Mouse (Mus musculus): Measurements from ENCODE around the gene Mcfd2. TPM values are rescaled to one million over a fixed set of nuclear protein-coding genes. Genes with fewer than 3 reads are reported as not detected.

The Mcfd2 gene
- total RNA-seq, 4 experiments from 2014 or later, result 63.8 to 73.0 (median 64.6) TPM

DNA sequence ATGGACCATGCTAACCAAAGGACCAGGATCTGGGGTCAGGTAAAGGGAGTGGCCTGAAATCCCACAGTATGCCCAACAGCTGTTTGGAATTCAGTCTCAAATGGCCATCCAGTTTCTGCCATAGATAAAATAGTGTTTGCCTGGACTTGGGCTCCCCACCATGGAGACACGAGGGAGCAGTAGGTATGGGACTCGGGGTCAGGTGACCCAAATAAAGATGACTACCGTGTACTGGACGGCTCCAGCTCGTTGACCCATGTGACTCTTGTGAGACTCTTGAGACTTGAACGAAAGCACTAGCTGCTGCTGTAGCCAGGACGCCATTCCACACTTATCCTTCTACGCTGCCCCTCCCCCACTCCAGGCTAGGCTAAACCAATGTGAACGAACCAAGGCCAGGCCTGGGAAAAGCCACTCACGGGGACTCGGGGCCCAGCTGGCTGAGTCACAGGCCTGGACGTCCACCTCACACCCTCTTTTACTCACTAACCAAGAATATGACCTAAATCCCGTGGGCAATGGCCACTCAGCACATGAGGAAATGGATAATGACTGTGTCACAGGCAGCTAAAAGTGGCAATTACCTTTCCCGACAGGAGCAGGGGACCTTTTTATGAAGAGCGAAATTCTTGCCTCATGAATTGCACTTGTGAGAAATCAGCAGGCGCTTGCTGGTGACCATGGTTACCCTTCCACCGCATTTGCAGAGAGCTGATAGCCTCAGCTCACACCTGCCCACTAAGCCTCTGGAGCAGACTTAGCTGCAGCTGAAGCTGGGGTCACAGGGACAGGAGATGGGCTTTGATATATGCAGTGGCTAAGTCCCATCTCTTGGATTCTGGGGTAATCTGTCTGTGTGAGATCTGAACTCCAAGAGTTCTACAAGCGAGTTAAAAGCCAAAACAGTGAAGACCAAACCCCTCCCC lies 28.7 kb downstream of the Mcfd2 start:
- peak in 1 of 2 experiments; percentile 15 for DNase-seq (ENCODE audit: low spot score in 2 of 2)

DNA sequence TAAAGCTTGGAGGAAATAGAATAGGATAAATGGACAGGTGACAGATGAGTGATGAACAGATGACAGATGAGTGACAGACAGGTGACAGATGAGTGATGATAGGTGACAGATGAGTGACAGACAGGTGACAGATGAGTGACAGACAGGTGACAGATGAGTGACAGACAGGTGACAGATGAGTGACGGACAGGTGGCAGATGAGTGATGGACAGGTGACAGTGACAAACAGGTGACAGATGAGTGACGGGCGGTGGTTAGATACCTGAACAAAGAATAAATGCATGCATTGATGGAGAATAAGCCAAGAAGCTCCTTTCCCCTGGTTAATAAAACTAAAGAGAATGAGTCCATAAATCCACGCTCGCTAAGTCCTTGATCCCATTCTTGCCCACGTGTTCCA lies 30.7 kb downstream of the Mcfd2 start:
- no peak for DNase-seq (ENCODE audit: low spot score in 2 of 2)

DNA sequence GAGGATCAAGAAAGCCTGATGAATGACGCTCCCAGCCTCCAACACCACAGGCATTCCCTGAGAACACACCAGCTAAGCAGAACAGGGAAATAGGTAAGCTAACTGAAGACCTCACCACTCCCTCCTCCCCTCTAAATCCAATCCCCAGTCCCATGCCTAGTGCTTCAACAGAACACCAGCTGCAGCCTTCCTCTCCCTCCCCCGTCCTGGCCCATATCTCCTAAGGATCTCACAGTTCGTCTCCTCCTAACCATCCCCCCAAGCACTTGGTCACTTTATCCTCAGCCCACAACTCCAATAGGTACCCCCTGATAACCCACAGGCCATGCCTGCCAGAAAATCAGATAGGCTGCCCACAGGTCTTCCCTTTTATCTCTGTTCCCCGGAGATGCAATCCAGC lies 37.9 kb downstream of the Mcfd2 start:
- no peak for DNase-seq (ENCODE audit: low spot score in 2 of 2)

DNA sequence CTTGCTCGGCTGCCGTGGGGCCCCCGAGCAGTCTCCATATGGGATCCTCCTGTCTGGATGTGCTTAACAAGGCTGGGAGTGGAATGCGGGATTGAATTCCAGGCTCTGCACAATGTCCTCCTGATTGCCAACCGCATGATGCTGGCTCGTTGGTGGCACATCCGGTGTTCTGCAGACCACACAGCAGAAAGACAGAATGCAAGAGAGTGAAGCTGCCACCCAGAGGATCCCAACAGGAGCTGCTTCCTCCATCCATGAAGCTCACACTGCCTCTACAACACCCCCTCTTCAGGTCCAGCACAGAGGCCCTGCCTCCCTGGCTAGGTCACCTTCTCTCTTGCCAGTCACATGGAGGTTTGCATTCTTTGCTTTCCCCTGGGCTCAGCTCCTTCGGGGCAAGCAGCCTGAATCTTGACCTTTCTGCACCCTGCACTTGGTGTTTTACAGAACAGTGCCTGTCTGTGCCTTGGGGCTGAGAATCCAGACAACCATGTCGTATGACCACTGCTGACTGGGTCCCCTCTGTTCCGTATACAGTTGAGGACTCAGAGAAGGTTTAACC lies 39.6 kb downstream of the Mcfd2 start:
- DNase-seq (ENCODE audit: low spot score in 2 of 2), result peak; percentile 26 to 27

DNA sequence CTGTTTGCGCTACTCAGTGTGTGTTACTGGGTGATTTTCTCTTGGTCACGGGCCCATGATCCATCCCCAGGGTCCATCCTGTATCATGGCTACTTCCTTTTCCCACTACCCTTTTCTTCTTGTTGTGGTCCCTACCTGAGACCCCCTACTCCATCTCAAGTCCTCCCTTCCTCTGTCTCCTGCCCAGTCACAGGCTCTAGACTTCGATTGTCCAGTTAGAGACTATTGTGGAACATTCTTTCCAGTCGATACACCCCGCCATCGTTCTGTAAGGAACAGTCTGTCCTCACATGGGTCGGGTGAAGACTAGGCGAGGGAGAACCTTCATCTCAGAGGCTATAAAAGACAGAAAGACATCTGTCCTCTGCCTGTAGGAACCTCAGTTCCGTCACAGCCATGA lies 40.4 kb downstream of the Mcfd2 start:
- no peak for DNase-seq (ENCODE audit: low spot score in 2 of 2)

DNA sequence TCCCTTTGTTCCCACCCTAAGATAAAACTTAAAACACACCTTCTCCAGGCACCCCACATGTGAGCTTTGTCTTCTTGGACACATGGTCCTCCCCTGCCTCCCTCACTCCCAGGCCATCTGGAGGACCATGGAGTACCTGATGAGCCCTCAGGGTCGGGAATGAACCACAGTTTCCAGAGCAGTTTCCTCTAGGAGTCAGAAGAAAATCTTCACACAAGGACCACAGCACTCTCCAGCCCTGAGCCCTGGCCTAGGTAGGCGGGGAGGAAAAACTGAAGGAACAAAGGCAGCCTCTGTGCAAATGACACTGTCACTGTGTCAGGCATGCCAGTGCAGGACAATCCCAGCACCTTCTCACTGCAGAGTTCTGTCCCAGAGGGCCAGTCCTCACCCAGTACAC lies 41.3 kb downstream of the Mcfd2 start:
- DNase-seq (ENCODE audit: low spot score in 2 of 2), result no peak

DNA sequence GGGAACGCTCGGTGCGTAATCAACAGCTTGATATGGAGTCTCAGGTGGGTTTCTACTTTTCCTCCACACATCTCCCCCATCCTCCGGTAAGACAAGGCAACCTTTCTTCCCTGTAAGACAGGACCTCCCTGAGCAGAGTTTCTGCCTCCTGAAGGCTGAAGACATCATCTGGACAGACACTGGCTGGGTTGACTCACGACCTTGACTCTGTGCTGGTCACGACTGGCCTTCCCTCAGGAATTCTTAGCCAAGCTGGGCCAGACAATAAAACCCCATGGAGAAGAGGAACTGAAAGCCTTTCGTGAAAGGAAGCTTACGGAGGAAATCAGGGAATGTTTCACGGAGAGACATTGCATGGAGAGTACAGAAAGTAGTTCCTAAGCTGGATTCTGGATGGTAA lies 46.3 kb downstream of the Mcfd2 start:
- DNase-seq (ENCODE audit: low spot score in 2 of 2), result no peak

DNA sequence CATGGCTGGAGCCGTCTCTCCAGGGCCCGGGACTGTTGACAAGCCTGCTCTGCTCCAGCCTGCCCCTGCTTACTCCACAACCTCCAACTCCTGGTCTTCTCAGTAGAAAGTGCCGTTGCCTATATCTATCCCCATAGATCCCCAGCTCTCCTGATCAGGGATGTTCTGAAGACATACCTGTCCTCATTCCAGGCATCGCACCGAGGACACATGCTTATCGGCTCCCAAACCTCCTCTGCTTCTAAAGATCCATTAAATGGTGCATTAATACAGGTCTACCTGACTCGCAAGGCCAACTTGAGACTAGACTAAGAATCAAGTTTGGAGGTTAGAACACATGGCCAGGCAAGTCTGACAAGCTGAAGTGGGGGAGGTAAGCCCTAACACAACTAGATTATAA lies 51.2 kb downstream of the Mcfd2 start:
- DNase-seq (ENCODE audit: low spot score in 2 of 2), result no peak

DNA sequence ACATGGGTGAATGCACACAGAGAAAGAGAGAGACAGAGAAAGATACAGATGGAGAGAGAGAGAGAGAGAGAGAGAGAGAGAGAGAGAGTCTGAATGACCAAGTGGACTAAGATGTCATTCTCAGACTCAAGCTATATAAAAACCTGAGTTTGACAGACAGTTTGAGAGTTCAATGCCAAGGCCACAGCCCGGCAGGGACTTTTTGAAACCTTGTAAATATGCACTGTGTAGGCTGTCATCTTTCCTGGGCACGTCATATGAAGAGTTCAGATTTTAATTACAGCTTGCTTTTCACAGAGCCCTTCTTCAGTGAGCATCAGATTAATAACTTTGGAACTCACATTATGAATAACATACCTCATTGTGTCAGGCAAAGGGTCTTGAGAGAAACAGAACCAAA lies 55.2 kb downstream of the Mcfd2 start:
- no peak for DNase-seq (ENCODE audit: low spot score in 2 of 2)

DNA sequence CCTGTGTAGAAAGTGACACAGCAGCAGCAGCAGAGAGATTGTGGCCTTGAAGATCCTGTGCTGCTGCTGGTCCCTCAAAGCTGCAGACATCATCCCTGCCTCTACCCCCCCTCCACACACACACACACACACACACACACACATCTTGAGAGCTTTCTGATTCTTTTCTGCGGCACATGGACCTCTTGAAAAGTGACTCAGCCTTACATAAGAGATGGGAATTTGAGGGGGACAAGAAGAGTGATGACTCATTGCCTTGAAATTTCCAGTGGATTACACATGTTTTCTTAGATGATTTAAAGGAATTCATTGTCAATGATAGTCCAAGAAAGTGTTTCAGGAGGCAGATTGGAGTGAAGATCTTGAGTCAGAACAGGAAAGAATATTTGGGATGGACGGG lies 58.9 kb downstream of the Mcfd2 start:
- no peak for DNase-seq (ENCODE audit: low spot score in 2 of 2)

Other genes starting within 250 kb of the Mcfd2 start
- 10 to 100 TPM; 17.8 to 23.3 (median 19.6) TPM for gene Pigf, start 240.5 kb downstream of the Mcfd2 start, total RNA-seq (2022)
- gene Cript, start 240.4 kb downstream of the Mcfd2 start, total RNA-seq (2022), result 10 to 100 TPM; 49.9 to 71.9 (median 56.2) TPM
- 100 to 1,000 TPM in 2 of 4 experiments, 10 to 100 TPM in 2; 96.3 to 116 (median 104) TPM for gene Socs5, start 158.3 kb downstream of the Mcfd2 start, total RNA-seq (2022)
- gene Ttc7, start 17.0 kb upstream of the Mcfd2 start, total RNA-seq (2022), result 1 to 10 TPM; 7.8 to 10.0 (median 8.5) TPM
- not detected for gene Stpg4, start 161.8 kb upstream of the Mcfd2 start, total RNA-seq (2022)
- gene Calm2, start 181.0 kb upstream of the Mcfd2 start, total RNA-seq (2022), result 1,000 to 10,000 TPM; 1,941 to 2,151 (median 2,040) TPM

Data from layer of hippocampus, adult 8-10 months (tissue).